Mouse (Mus musculus) olfactory bulb, adult 2 months (tissue): ENCODE data around the gene Mapre1.

Experiments
- CTCF ChIP-seq: fragments of 200-500 bp; IDR thresholded peaks from 2 replicates; pipeline ENCODE4 v1.5.1; 2012; ENCODE audit warnings: low read depth, mild to moderate bottlenecking, low read length, moderate library complexity; ENCODE audit not compliant: insufficient read depth
- POLR2A ChIP-seq: fragments of 200-500 bp; IDR thresholded peaks from 2 replicates; pipeline ENCODE4 v1.6.1; 2012; ENCODE audit warnings: mild to moderate bottlenecking, low read depth, low read length, moderate library complexity; ENCODE audit not compliant: insufficient read depth

DNA sequence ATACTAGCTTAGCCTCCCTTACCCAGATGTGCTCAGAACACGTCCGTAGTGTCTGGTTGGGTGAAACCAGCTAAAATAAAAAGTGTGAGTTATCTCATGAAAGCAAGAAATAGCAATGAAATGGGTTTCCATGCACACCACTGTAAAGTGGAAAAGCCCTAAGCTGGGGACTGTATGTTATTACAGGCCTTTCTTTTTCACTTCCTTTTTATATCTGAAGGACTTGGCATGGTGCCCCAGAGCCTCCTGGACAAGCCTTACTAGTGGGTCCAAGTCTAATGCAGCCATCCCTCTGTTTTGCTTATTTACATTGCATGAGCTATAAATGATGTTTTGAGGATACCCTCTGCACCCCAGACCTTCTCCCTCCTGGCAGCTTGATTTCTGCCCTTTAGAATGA lies 43.6 kb downstream of the Mapre1 start:
- TF ChIP-seq CTCF: no peak
- TF ChIP-seq POLR2A: no peak
